Mouse (Mus musculus) stomach, embryonic 15.5 days (tissue): ENCODE data around the gene Mrps26. TPM values are rescaled to one million over a fixed set of nuclear protein-coding genes. Genes with fewer than 3 reads are reported as not detected.
"Not testable (repeated sequence)": the region's sequence is repeated elsewhere in the genome, so short reads cannot be mapped to it uniquely, and the experiment has no call there.

ENCODE experiments used
- ATAC-seq: fragments of 200-750 bp; cut with Nextera tagmentation; 2 replicates; pipeline ENCODE4 v1.8.0; 2017; ENCODE audit warnings: low read depth, moderate number of reproducible peaks, moderate TSS enrichment; ENCODE audit not compliant: insufficient read depth, low FRiP score
- H3K27ac ChIP-seq: fragments of 300-500 bp; sonication (generic); 2 replicates; pipeline ENCODE4 v1.5.1; 2015; ENCODE audit warnings: mild to moderate bottlenecking, inconsistent platforms
- H3K27me3 ChIP-seq: fragments of 300-500 bp; sonication (generic); replicated peaks from 2 replicates; pipeline ENCODE4 v1.6.1; 2015; ENCODE audit warnings: inconsistent platforms
- H3K36me3 ChIP-seq: fragments of 300-500 bp; sonication (generic); 2 replicates; pipeline ENCODE4 v1.6.1; 2015; ENCODE audit warnings: inconsistent platforms
- H3K4me1 ChIP-seq: fragments of 300-500 bp; sonication (generic); 2 replicates; pipeline ENCODE4 v1.6.1; 2015; ENCODE audit warnings: inconsistent platforms
- H3K4me2 ChIP-seq: fragments of 300-500 bp; sonication (generic); 2 replicates; pipeline ENCODE4 v1.6.1; 2015; ENCODE audit warnings: mild to moderate bottlenecking, inconsistent platforms
- H3K4me3 ChIP-seq: fragments of 300-500 bp; sonication (generic); replicated peaks from 2 replicates; pipeline ENCODE4 v1.5.1; 2015; ENCODE audit warnings: inconsistent platforms
- H3K9ac ChIP-seq: fragments of 300-500 bp; sonication (generic); 2 replicates; pipeline ENCODE4 v1.6.1; 2015; ENCODE audit warnings: inconsistent platforms
- H3K9me3 ChIP-seq: fragments of 300-500 bp; sonication (generic); 2 replicates; pipeline ENCODE4 v1.6.1; 2016; ENCODE audit warnings: inconsistent platforms
- WGBS: fragments of 180-500 bp; shearing (Covaris S2); methylation state at CpG from one replicate; pipeline ENCODE4 v1.1.7; 2015; 5-methylcytosine and 5-hydroxymethylcytosine counted together
- polyA plus RNA-seq: library from polyadenylated mRNA; unstranded; fragments of >200 nt; fragmentation: Nextera tagmentation; extraction: Ambion mirVana; gene quantifications from 2 replicates; pipeline ENCODE4 v1.2.1, GENCODE M21; 2015

Gene Mrps26
- 80.8 and 87.4 TPM in 2 replicates for polyA plus RNA-seq

- under 1% methylated on average over 61 of the region's 61 CpGs for whole genome bisulfite sequencing
- Histone ChIP-seq H3K9me3 (no peaks in the 10 kb centered on the region), H3K27me3 (no peaks in the 10 kb centered on the region), H3K9ac (peak within 1 kb of the TSS; percentile 94), H3K36me3 (0 out of 2 replicates have a peak, but pooled peaks cover 3% of the 10 kb centered on the region), H3K4me2 (peak within 1 kb of the TSS; percentile 77), H3K4me3 (peak within 1 kb of the TSS; percentile 99), H3K4me1 (peaks cover 13% of the 10 kb centered on the region), H3K27ac (peak within 1 kb of the TSS; percentile 75)
- ATAC-seq = peak; percentile 99
Observed at GRCm38 (mm10) chr2:130563212-130564055, at the start of gene Mrps26. TSS of gene Mrps26 (plus strand) at chr2:130563742.

- 93% methylated on average over 8 of the region's 8 CpGs for WGBS
- Histone ChIP-seq H3K4me2 (no peak overlapping the region), H3K9me3 (no peaks in the 10 kb centered on the region), H3K9ac (no peak overlapping the region), H3K4me3 (no peak overlapping the region), H3K36me3 (peaks cover 4% of the 10 kb centered on the region; the same call in 1 of the 2 replicates), H3K27me3 (no peaks in the 10 kb centered on the region), H3K27ac (no peak overlapping the region), H3K4me1 (no peaks in the 10 kb centered on the region)
- ATAC-seq = no peak
Observed at GRCm38 (mm10) chr2:130513907-130514306, 49.6 kb upstream of the Mrps26 start.

- Histone ChIP-seq H3K36me3 (peaks cover 8% of the 10 kb centered on the region; the same call in 1 of the 2 replicates), H3K27ac (no peak overlapping the region), H3K4me3 (no peak overlapping the region), H3K4me1 (no peaks in the 10 kb centered on the region), H3K27me3 (no peaks in the 10 kb centered on the region), H3K9me3 (no peaks in the 10 kb centered on the region), H3K4me2 (no peak overlapping the region), H3K9ac (no peak overlapping the region)
- no peak for ATAC-seq
- WGBS = 71% methylated on average over 5 of the region's 5 CpGs
Observed at GRCm38 (mm10) chr2:130515791-130516190, 47.8 kb upstream of the Mrps26 start.

- Histone ChIP-seq H3K9ac (no peak overlapping the region), H3K36me3 (peaks cover 13% of the 10 kb centered on the region; the same call in 1 of the 2 replicates), H3K4me3 (no peak overlapping the region), H3K9me3 (no peaks in the 10 kb centered on the region), H3K27me3 (no peaks in the 10 kb centered on the region), H3K4me2 (no peak overlapping the region), H3K4me1 (no peaks in the 10 kb centered on the region), H3K27ac (no peak overlapping the region)
- WGBS = 98% methylated on average over 2 of the region's 2 CpGs
- ATAC-seq = no peak
Observed at GRCm38 (mm10) chr2:130521927-130522326, 41.6 kb upstream of the Mrps26 start.

GRCm38 (mm10) chr2:130525480-130525879 lies 38.1 kb upstream of the Mrps26 start:
- not testable (repeated sequence) for H3K4me1 ChIP-seq, H3K27me3 ChIP-seq, ATAC-seq, H3K9me3 ChIP-seq, H3K9ac ChIP-seq, H3K4me3 ChIP-seq, H3K27ac ChIP-seq, H3K4me2 ChIP-seq
- WGBS = 90% methylated on average over 3 of the region's 4 CpGs
- H3K36me3 ChIP-seq = peaks cover 11% of the 10 kb centered on the region; the same call in 1 of the 2 replicates

GRCm38 (mm10) chr2:130528457-130528856 lies 35.1 kb upstream of the Mrps26 start:
- ATAC-seq = no peak
- Histone ChIP-seq H3K4me2 (no peak overlapping the region), H3K4me3 (no peak overlapping the region), H3K27ac (no peak overlapping the region), H3K9me3 (no peaks in the 10 kb centered on the region), H3K36me3 (peaks cover 18% of the 10 kb centered on the region; the same call in 1 of the 2 replicates), H3K9ac (no peak overlapping the region), H3K4me1 (no peaks in the 10 kb centered on the region), H3K27me3 (no peaks in the 10 kb centered on the region)
- 79% methylated on average over 6 of the region's 6 CpGs for WGBS

- no peak for ATAC-seq
- H3K36me3 ChIP-seq = peaks cover 23% of the 10 kb centered on the region
- WGBS = 83% methylated on average over 2 of the region's 2 CpGs
Observed at GRCm38 (mm10) chr2:130529290-130529689, 34.3 kb upstream of the Mrps26 start.

GRCm38 (mm10) chr2:130529925-130530324 lies 33.6 kb upstream of the Mrps26 start:
- no peak for ATAC-seq
- peaks cover 23% of the 10 kb centered on the region for H3K36me3 ChIP-seq
- no peaks in the 10 kb centered on the region for H3K9me3 ChIP-seq
- 93% methylated on average over 7 of the region's 7 CpGs for WGBS
- H3K9ac ChIP-seq = no peak overlapping the region
- H3K4me3 ChIP-seq = no peak overlapping the region
- H3K4me2 ChIP-seq = no peak overlapping the region
- H3K27ac ChIP-seq = no peak overlapping the region
- H3K4me1 ChIP-seq = no peaks in the 10 kb centered on the region
- no peaks in the 10 kb centered on the region for H3K27me3 ChIP-seq

More at GRCm38 (mm10) chr2:130529290-130529689, 34.3 kb upstream of the Mrps26 start:
- Histone ChIP-seq H3K4me3 (no peak overlapping the region), H3K4me2 (no peak overlapping the region), H3K9me3 (no peaks in the 10 kb centered on the region), H3K9ac (no peak overlapping the region), H3K27me3 (no peaks in the 10 kb centered on the region), H3K27ac (no peak overlapping the region), H3K4me1 (no peaks in the 10 kb centered on the region)

GRCm38 (mm10) chr2:130532201-130532600 lies 31.3 kb upstream of the Mrps26 start:
- Histone ChIP-seq H3K36me3 (peaks cover 20% of the 10 kb centered on the region), H3K9me3 (no peaks in the 10 kb centered on the region), H3K27me3 (no peaks in the 10 kb centered on the region), H3K4me3 (no peak overlapping the region), H3K27ac (no peak overlapping the region), H3K9ac (no peak overlapping the region), H3K4me1 (no peaks in the 10 kb centered on the region), H3K4me2 (no peak overlapping the region)
- WGBS = 63% methylated on average over 2 of the region's 2 CpGs
- ATAC-seq = no peak

GRCm38 (mm10) chr2:130535017-130535416 lies 28.5 kb upstream of the Mrps26 start:
- WGBS = 89% methylated on average over 6 of the region's 6 CpGs
- ATAC-seq = no peak
- H3K4me1 ChIP-seq = no peaks in the 10 kb centered on the region
- H3K36me3 ChIP-seq = peaks cover 25% of the 10 kb centered on the region
- no peak overlapping the region for H3K27ac ChIP-seq
- H3K4me3 ChIP-seq = no peak overlapping the region
- H3K9ac ChIP-seq = no peak overlapping the region
- no peaks in the 10 kb centered on the region for H3K27me3 ChIP-seq
- no peak overlapping the region for H3K4me2 ChIP-seq
- no peaks in the 10 kb centered on the region for H3K9me3 ChIP-seq

- 74% methylated on average over 3 of the region's 3 CpGs for WGBS
- H3K27ac ChIP-seq = no peak overlapping the region
Observed at GRCm38 (mm10) chr2:130536890-130537289, 26.7 kb upstream of the Mrps26 start.

GRCm38 (mm10) chr2:130538876-130539546 lies 24.5 kb upstream of the Mrps26 start:
- no peaks in the 10 kb centered on the region for H3K4me1 ChIP-seq
- H3K36me3 ChIP-seq = peaks cover 42% of the 10 kb centered on the region
- 85% methylated on average over 8 of the region's 8 CpGs for WGBS
- H3K27ac ChIP-seq = no peak overlapping the region
- H3K9me3 ChIP-seq = no peaks in the 10 kb centered on the region
- H3K4me3 ChIP-seq = no peak overlapping the region
- no peak overlapping the region for H3K9ac ChIP-seq
- no peak for ATAC-seq
- H3K4me2 ChIP-seq = no peak overlapping the region
- H3K27me3 ChIP-seq = no peaks in the 10 kb centered on the region

More at GRCm38 (mm10) chr2:130536890-130537289, 26.7 kb upstream of the Mrps26 start:
- H3K36me3 ChIP-seq = peaks cover 34% of the 10 kb centered on the region
- no peaks in the 10 kb centered on the region for H3K27me3 ChIP-seq
- H3K4me1 ChIP-seq = no peaks in the 10 kb centered on the region
- no peak for ATAC-seq
- H3K9me3 ChIP-seq = no peaks in the 10 kb centered on the region
- H3K4me2 ChIP-seq = no peak overlapping the region
- no peak overlapping the region for H3K9ac ChIP-seq
- no peak overlapping the region for H3K4me3 ChIP-seq
